Mouse (Mus musculus) hindbrain, embryonic 15.5 days (tissue): Measurements from ENCODE around the gene Hoxd11. TPM values are rescaled to one million over a fixed set of nuclear protein-coding genes. Genes with fewer than 3 reads are reported as not detected.

ENCODE experiments used
- ATAC-seq: fragments of 200-750 bp; cut with Nextera tagmentation; 2 replicates; pipeline ENCODE4 v1.8.0; 2017; ENCODE audit warnings: low read depth, moderate number of reproducible peaks, moderate TSS enrichment; ENCODE audit not compliant: low FRiP score
- H3K27ac ChIP-seq: fragments of 300-500 bp; sonication (generic); replicated peaks from 2 replicates; pipeline ENCODE4 v1.5.1; 2015; ENCODE audit warnings: mild to moderate bottlenecking, inconsistent platforms
- H3K27me3 ChIP-seq: fragments of 300-500 bp; sonication (generic); 2 replicates; pipeline ENCODE4 v1.6.1; 2015; ENCODE audit warnings: control low read depth, inconsistent platforms
- H3K36me3 ChIP-seq: fragments of 300-500 bp; sonication (generic); 2 replicates; pipeline ENCODE4 v1.6.1; 2015; ENCODE audit warnings: control low read depth, inconsistent platforms
- H3K4me1 ChIP-seq: fragments of 300-500 bp; sonication (generic); replicated peaks from 2 replicates; pipeline ENCODE4 v1.6.1; 2015; ENCODE audit warnings: control low read depth, inconsistent platforms
- H3K4me2 ChIP-seq: fragments of 300-500 bp; sonication (generic); 2 replicates; pipeline ENCODE4 v1.6.1; 2015; ENCODE audit warnings: moderate library complexity, mild to moderate bottlenecking, inconsistent platforms
- H3K4me3 ChIP-seq: fragments of 300-500 bp; sonication (generic); 2 replicates; pipeline ENCODE4 v1.5.1; 2015; ENCODE audit warnings: mild to moderate bottlenecking, inconsistent platforms
- H3K9ac ChIP-seq: fragments of 300-500 bp; sonication (generic); 2 replicates; pipeline ENCODE4 v1.6.1; 2015; ENCODE audit warnings: inconsistent platforms
- H3K9me3 ChIP-seq: fragments of 300-500 bp; sonication (generic); 2 replicates; pipeline ENCODE4 v1.6.1; 2016; ENCODE audit warnings: control low read depth, inconsistent platforms
- WGBS: fragments of 180-500 bp; shearing (Covaris S2); methylation state at CpG from one replicate; pipeline ENCODE4 v1.1.7; 2015; 5-methylcytosine and 5-hydroxymethylcytosine counted together
- microRNA counts: library from miRNA; unstranded; fragments of <30 nt; microRNA quantifications from one replicate; lab custom pipeline; 2016
- microRNA-seq: library from miRNA; unstranded; fragments of <30 nt; microRNA quantifications from one replicate; pipeline ENCODE4, GENCODE M21; 2016
- polyA plus RNA-seq: library from polyadenylated mRNA; unstranded; fragments of >200 nt; fragmentation: Nextera tagmentation; extraction: Ambion mirVana; gene quantifications from 2 replicates; pipeline ENCODE4 v1.2.1, GENCODE M21; 2015

Gene Hoxd11
- polyA plus RNA-seq, 1 experiment from 2014 or later, result not detected

DNA sequence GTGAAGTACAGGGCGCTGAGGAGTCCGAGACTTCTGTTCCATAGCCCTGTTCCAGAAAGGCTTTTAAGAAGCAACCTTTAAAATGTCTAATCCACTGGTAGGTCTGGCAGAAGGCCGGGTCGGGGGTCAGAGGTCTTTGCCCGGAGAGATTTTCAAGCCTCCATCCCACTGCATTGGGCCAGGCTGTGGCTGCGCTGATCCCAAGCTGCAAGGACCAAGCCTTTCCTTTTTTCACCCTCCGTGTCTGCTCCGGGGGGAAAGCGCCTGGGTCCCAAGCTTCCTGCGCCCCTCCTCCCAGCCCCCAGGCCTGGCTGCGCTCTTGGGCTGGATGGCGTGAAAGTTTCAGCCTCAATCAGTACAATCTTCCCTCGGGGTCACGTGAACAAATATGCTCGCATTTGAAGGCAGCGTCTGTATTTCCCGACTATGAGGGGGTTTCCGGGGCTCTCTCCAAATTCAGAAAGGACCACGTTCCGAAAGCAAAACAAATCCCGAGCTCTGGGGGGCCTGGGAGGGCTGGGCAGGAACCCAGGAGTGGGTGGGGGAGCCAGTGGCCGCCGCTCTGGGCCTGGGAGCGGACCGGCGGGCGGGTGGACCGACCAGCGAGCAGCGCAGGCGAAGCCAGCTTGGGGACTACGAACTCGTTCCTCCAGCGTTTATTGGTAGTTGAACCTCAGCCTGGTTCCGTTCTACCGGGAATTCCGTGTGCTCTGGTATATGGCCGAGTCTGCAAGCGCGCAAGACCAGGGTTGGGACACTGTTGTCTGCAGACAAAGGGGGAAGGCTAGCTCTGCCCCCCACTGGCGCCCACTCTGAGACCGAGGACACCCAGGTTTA is 56.7 kb downstream of the Hoxd11 start:
- H3K9ac ChIP-seq, result peak overlapping the region; percentile 53
- H3K27me3 ChIP-seq, result peaks cover 31% of the 10 kb centered on the region
- peaks cover 10% of the 10 kb centered on the region for H3K4me1 ChIP-seq
- under 1% methylated on average over 39 of the region's 42 CpGs for WGBS
- H3K4me2 ChIP-seq, result peak overlapping the region; percentile 57
- peak; percentile 42; the same call in 1 of the 2 replicates for ATAC-seq
- H3K27ac ChIP-seq, result peak overlapping the region; percentile 91
- peak overlapping the region; percentile 43 for H3K4me3 ChIP-seq
- no peaks in the 10 kb centered on the region for H3K9me3 ChIP-seq
- no peaks in the 10 kb centered on the region for H3K36me3 ChIP-seq

MicroRNA genes within 50 kb of the gene (microRNA counts, 519-probe panel; counts per million panel counts)
- 3,784 counts per million, percentile 81 among the panel's probes with 10 or more counts for microRNA mmu-miR-10b (lab: Ali Mortazavi, UCI)

Small RNA genes lying within 50 kb of the gene (microRNA-seq; reads per million reads assigned to microRNA genes)
- gene Gm44463 (not detected), gene Mir10b (51,246 reads per million, percentile 99 among the genes with 10 or more reads in this experiment)

Other genes starting within 250 kb of the Hoxd11 start
- 44.8 and 45.7 TPM in 2 replicates for gene Lnpk, start 100.1 kb upstream of the Hoxd11 start, polyA plus RNA-seq
- gene Evx2, start 20.0 kb upstream of the Hoxd11 start, polyA plus RNA-seq, result 0.76 and 0.87 TPM in 2 replicates
- not detected in 2 replicates for gene Hoxd13, start 11.2 kb upstream of the Hoxd11 start, polyA plus RNA-seq
- gene Hoxd12, start 4.5 kb upstream of the Hoxd11 start, polyA plus RNA-seq, result not detected in 2 replicates
- gene Hoxd10, start 12.4 kb downstream of the Hoxd11 start, polyA plus RNA-seq, result not detected in 2 replicates
- gene Hoxd9, start 18.2 kb downstream of the Hoxd11 start, polyA plus RNA-seq, result not detected in 2 replicates
- 0.73 and 1.3 TPM in 2 replicates for gene Hoxd8, start 25.1 kb downstream of the Hoxd11 start, polyA plus RNA-seq
- 49.4 and 51.8 TPM in 2 replicates for gene Hoxd3, start 32.4 kb downstream of the Hoxd11 start, polyA plus RNA-seq
- gene Hoxd4, start 32.4 kb downstream of the Hoxd11 start, polyA plus RNA-seq, result 2.7 and 3.3 TPM in 2 replicates
- 0.87 and 1.6 TPM in 2 replicates for gene Gm28230, start 47.2 kb downstream of the Hoxd11 start, polyA plus RNA-seq
- 1.2 and 2.4 TPM in 2 replicates for gene Hoxd1, start 83.4 kb downstream of the Hoxd11 start, polyA plus RNA-seq
- gene Mtx2, start 146.2 kb downstream of the Hoxd11 start, polyA plus RNA-seq, result 152 and 165 TPM in 2 replicates